Mouse (Mus musculus) myocyte (in vitro differentiated cells): ENCODE results near the gene Atp6v0d1. TPM values are rescaled to one million over a fixed set of nuclear protein-coding genes. Genes with fewer than 3 reads are reported as not detected.
A peak's percentile ranks its signal among the peaks of the same experiment; 100 is the strongest.

Source experiments
- H3K27me3 ChIP-seq: one replicate; pipeline ENCODE4 v1.6.1; 2011; ENCODE audit not compliant: control insufficient read depth, insufficient read depth, insufficient read length
- H3K36me3 ChIP-seq: one replicate; pipeline ENCODE4 v1.6.1; 2011; ENCODE audit not compliant: control insufficient read depth, insufficient read depth
- H3K4me2 ChIP-seq: one replicate; pipeline ENCODE4 v1.6.1; 2011; ENCODE audit warnings: low read depth, control low read depth
- H3K4me3 ChIP-seq: one replicate; pipeline ENCODE4 v1.5.1; 2011; ENCODE audit warnings: mild to moderate bottlenecking, control low read depth, moderate library complexity
- H3K79me2 ChIP-seq: one replicate; pipeline ENCODE4 v1.6.1; 2011; ENCODE audit not compliant: control insufficient read depth, insufficient read depth
- H3ac ChIP-seq: one replicate; pipeline ENCODE4 v1.6.1; 2011; ENCODE audit not compliant: control insufficient read depth, insufficient read length
- CEBPB ChIP-seq: IDR thresholded peaks from 2 replicates; pipeline ENCODE4 v1.6.1; 2011; ENCODE audit warnings: mild to moderate bottlenecking, moderate library complexity; ENCODE audit not compliant: poor library complexity, insufficient read depth, severe bottlenecking
- E2F4 ChIP-seq: IDR thresholded peaks from one replicate; pipeline ENCODE4 v1.6.1; 2011; ENCODE audit warnings: mild to moderate bottlenecking, control low read depth, moderate library complexity; ENCODE audit not compliant: insufficient read depth
- MAX ChIP-seq: IDR thresholded peaks from one replicate; pipeline ENCODE4 v1.6.1; 2011; ENCODE audit warnings: low read depth, mild to moderate bottlenecking, control low read depth
- MYOD1 ChIP-seq, 3 experiments: IDR thresholded peaks; one replicate each; pipeline ENCODE4 v1.6.1; 2011; ENCODE audit warnings: control low read depth in 2 of 3, low read depth in 2 of 3, mild to moderate bottlenecking in 2 of 3, moderate library complexity in 1 of 3; ENCODE audit not compliant: insufficient read length in 2 of 3, control insufficient read depth in 1 of 3
- MYOG ChIP-seq, 3 experiments: IDR thresholded peaks; one replicate each; pipeline ENCODE4 v1.6.1; 2011; ENCODE audit warnings: control low read depth in 2 of 3, low read depth in 2 of 3, mild to moderate bottlenecking in 2 of 3; ENCODE audit not compliant: insufficient read length in 2 of 3, control insufficient read depth in 1 of 3, insufficient read depth in 1 of 3
- POLR2A ChIP-seq: IDR thresholded peaks from one replicate; pipeline ENCODE4 v1.6.1; 2011; ENCODE audit warnings: low read depth, mild to moderate bottlenecking, control low read depth, moderate library complexity; ENCODE audit not compliant: insufficient read length
- POLR2AphosphoS2 ChIP-seq: IDR thresholded peaks from one replicate; pipeline ENCODE4 v1.6.1; 2011; ENCODE audit warnings: low read depth, control low read depth; ENCODE audit not compliant: insufficient read length
- REST ChIP-seq: IDR thresholded peaks from one replicate; pipeline ENCODE4 v1.6.1; 2011; ENCODE audit warnings: mild to moderate bottlenecking, control low read depth, moderate library complexity; ENCODE audit not compliant: insufficient read depth, insufficient read length
- SRF ChIP-seq: IDR thresholded peaks from one replicate; pipeline ENCODE4 v1.6.1; 2011; ENCODE audit warnings: low read depth; ENCODE audit not compliant: control insufficient read depth, insufficient read length
- TCF12 ChIP-seq: IDR thresholded peaks from one replicate; pipeline ENCODE4 v1.6.1; 2011; ENCODE audit warnings: mild to moderate bottlenecking, control low read depth; ENCODE audit not compliant: poor library complexity, insufficient read depth, severe bottlenecking
- TCF3 ChIP-seq: IDR thresholded peaks from one replicate; pipeline ENCODE4 v1.6.1; 2011; ENCODE audit warnings: low read depth, control low read depth; ENCODE audit not compliant: insufficient read length
- USF1 ChIP-seq: IDR thresholded peaks from one replicate; pipeline ENCODE4 v1.6.1; 2011; ENCODE audit warnings: low read depth, mild to moderate bottlenecking, control low read depth, moderate library complexity
- polyA plus RNA-seq: library from polyadenylated mRNA; unstranded; fragments of >200 nt; fragmentation: generic; extraction: Trizol; gene quantifications from one replicate; pipeline ENCODE4 v1.2.1, GENCODE M21; 2012; ENCODE audit warnings: missing spikeins

Atp6v0d1 gene
- polyA plus RNA-seq = 126 TPM

DNA sequence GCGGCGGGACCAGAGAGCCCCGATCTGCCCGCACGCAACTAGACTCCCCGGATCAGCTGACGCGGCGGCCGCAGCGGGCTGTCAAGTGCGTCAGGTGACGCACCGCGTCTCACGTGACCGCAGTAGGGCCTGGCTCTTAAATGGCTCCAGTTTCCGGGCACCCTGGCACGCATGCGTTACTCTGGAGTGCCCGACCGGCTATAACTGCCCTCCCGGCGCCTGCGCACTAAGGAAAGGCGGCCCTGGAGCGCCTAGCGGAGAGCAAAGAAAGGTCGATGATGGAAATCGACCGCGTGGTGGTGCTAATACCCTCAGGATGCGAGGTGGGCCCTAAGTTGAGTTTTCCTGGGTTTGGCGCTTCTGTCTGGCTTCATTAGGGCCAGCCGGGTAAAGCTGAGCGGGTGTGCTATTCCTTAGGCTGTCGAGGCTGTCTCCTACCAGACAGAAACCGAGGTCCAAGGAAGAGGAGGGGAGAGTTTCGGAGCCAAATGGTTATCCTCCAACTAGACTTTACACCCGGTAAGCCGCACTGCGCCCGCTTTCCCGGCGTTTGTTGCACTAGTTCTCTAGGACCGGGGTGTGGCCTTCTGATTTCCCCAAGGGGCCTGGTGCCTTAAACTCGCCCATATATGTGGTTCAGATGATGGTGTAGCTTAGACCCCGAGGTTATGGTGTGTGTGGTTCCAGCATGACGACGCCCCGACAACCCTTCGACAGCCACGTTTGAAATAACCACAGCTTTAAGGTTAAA, at the start of gene Atp6v0d1:
TSS of gene Atp6v0d1 (minus strand) at position 96 of the 751 bp plus-strand sequence.
- peak within 1 kb of the TSS; percentile 31 for H3ac ChIP-seq
- peak within 1 kb of the TSS; percentile 85 for H3K4me2 ChIP-seq
- peak within 1 kb of the TSS; percentile 68 for H3K4me3 ChIP-seq
- no peaks in the 10 kb centered on the region for H3K27me3 ChIP-seq
- no peaks in the 10 kb centered on the region for H3K36me3 ChIP-seq
- peaks cover 38% of the 10 kb centered on the region for H3K79me2 ChIP-seq
- TF ChIP-seq MAX = no peak
- no peak for TF ChIP-seq CEBPB
- TF ChIP-seq SRF = peak; percentile 100
- no peak for TF ChIP-seq REST
- TF ChIP-seq TCF12 = no peak
- TF ChIP-seq POLR2A = peak; percentile 79
- peak in 2 of 3 experiments; percentile 46 to 74 for TF ChIP-seq MYOD1 (IDR thresholded peaks at IDR 0.05; ENCODE audit: control insufficient read depth in 1 of 3, insufficient read length in 2 of 3, low read depth in 2 of 3)
- TF ChIP-seq USF1 = peak; percentile 94
- TF ChIP-seq TCF3 = no peak
- TF ChIP-seq MYOG (IDR thresholded peaks at IDR 0.05; ENCODE audit: control insufficient read depth in 1 of 3, insufficient read depth in 1 of 3, insufficient read length in 2 of 3, low read depth in 2 of 3) = peak in 2 of 3 experiments; percentile 58 to 68
- no peak for TF ChIP-seq E2F4
- peak; percentile 77 for TF ChIP-seq POLR2AphosphoS2

DNA sequence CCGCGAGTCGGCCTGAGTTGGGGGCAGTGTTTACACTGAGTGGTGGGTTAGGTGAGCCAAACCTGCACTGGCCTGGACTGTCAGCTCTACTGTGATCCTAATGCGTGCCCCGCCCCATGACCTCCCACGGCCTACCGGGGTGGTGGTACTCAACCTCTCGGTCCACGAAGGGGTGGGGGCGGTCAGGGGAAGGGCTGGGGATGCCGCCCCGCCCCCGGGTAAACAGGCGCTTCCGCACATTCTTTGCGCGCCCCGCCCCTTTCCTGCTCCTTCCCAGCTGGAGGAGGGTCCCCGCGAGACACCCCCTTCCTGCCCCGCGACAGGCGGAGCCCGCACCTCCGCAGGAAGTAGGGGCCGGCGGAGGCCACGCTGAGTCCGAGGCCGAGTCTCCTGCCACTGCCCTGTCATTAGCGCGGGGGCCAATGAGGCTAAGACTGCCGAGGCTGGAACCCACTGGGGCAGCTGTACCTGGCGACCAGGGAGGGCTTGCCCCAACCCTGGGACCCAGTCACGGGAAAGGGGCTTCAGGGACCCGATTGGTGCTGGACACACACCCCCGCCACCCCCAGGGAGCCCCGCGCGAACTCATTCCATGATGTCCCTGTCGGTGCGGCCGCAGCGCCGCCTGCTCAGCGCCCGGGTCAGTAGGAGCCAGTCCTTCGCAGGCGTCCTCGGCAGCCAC, 48.1 kb upstream of the Atp6v0d1 start:
- Histone ChIP-seq H3K4me2 (no peak overlapping the region), H3K4me3 (no peak overlapping the region), H3K36me3 (peaks cover 25% of the 10 kb centered on the region), H3ac (no peak overlapping the region), H3K27me3 (no peaks in the 10 kb centered on the region), H3K79me2 (peaks cover 41% of the 10 kb centered on the region)
- TF ChIP-seq POLR2A = no peak
- TF ChIP-seq TCF12 = no peak
- TF ChIP-seq SRF = no peak
- TF ChIP-seq TCF3 = no peak
- no peak for TF ChIP-seq CEBPB
- no peak for TF ChIP-seq MAX
- TF ChIP-seq REST = no peak
- TF ChIP-seq MYOG (IDR thresholded peaks at IDR 0.05; ENCODE audit: control insufficient read depth in 1 of 3, insufficient read depth in 1 of 3, insufficient read length in 2 of 3, low read depth in 2 of 3) = no peak
- no peak for TF ChIP-seq MYOD1 (IDR thresholded peaks at IDR 0.05; ENCODE audit: control insufficient read depth in 1 of 3, insufficient read length in 2 of 3, low read depth in 2 of 3)
- TF ChIP-seq POLR2AphosphoS2 = no peak
- no peak for TF ChIP-seq E2F4
- no peak for TF ChIP-seq USF1

DNA sequence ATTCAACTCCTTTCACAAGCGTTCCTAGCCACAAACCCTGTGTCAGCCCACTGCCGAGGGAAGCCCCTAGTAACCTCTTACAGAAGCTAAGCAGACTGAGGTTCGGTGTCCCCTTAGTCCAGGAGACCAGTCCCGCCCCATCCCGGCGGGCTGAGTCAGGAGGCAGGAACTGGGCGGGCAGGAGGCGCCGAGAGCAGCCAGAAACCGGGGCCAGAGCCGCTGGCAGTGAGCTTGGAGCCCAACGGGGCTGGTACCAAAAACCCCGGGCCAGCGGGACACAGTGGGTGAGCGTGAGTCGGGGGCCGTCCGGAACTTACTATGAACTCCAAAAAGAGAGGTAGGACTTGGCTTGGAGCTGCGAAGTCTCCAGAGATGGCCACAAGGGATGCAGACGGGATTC, 47.2 kb upstream of the Atp6v0d1 start:
- Histone ChIP-seq H3K4me3 (no peak overlapping the region), H3ac (no peak overlapping the region), H3K27me3 (no peaks in the 10 kb centered on the region), H3K36me3 (peaks cover 18% of the 10 kb centered on the region), H3K79me2 (peaks cover 50% of the 10 kb centered on the region), H3K4me2 (no peak overlapping the region)
- TF ChIP-seq MYOD1 (IDR thresholded peaks at IDR 0.05; ENCODE audit: control insufficient read depth in 1 of 3, insufficient read length in 2 of 3, low read depth in 2 of 3) = no peak
- TF ChIP-seq TCF3 = no peak
- no peak for TF ChIP-seq TCF12
- no peak for TF ChIP-seq POLR2AphosphoS2
- no peak for TF ChIP-seq MAX
- TF ChIP-seq E2F4 = no peak
- no peak for TF ChIP-seq CEBPB

DNA sequence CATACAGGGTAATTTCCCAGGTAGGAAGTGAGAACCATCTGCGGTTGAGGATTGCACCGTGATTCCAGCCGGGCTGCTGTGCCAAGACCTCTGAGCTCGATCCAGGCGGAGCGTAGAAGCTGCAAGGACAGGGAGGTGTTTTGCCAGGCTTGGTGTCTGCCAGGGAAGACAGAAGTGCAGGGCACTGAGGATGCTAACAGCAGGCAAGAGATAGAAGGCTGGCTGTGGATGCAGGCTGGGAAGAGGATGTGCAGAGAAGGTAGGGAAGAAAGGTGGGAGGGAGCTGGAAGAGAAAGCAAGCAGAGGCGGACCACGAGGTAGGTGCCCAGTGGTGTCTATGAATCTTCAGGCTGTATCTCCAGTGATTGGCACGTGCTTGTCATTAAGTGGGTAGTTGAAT, 46.0 kb upstream of the Atp6v0d1 start:
- peaks cover 12% of the 10 kb centered on the region for H3K36me3 ChIP-seq
- H3K4me3 ChIP-seq = no peak overlapping the region
- H3ac ChIP-seq = no peak overlapping the region
- H3K79me2 ChIP-seq = peaks cover 62% of the 10 kb centered on the region
- H3K4me2 ChIP-seq = no peak overlapping the region
- H3K27me3 ChIP-seq = no peaks in the 10 kb centered on the region
- TF ChIP-seq USF1 (no peak), SRF (no peak), TCF3 (no peak), REST (no peak), POLR2AphosphoS2 (no peak), CEBPB (no peak), E2F4 (no peak), MAX (no peak), MYOD1 (IDR thresholded peaks at IDR 0.05; ENCODE audit: control insufficient read depth in 1 of 3, insufficient read length in 2 of 3, low read depth in 2 of 3) (no peak), MYOG (IDR thresholded peaks at IDR 0.05; ENCODE audit: control insufficient read depth in 1 of 3, insufficient read depth in 1 of 3, insufficient read length in 2 of 3, low read depth in 2 of 3) (no peak), POLR2A (no peak), TCF12 (no peak)
